Mouse (Mus musculus) layer of hippocampus, postnatal 36 days (tissue): Measurements from ENCODE around the gene Ube2r2. TPM values are rescaled to one million over a fixed set of nuclear protein-coding genes. Genes with fewer than 3 reads are reported as not detected.

Experiments used
- DNase-seq, 2 experiments: peaks; one replicate each; pipeline ENCODE4 v3.0.0; 2022
- total RNA-seq, 2 experiments: library from RNA; stranded (reverse); gene quantifications; 2 replicates each; pipeline ENCODE4 v1.2.3; 2021

The Ube2r2 gene
- total RNA-seq, 2 experiments from 2014 or later, result 76.6 to 79.2 TPM

GRCm38 (mm10) chr4:41179825-41180725 lies 44.5 kb downstream of the Ube2r2 start:
- DNase-seq, result no peak

GRCm38 (mm10) chr4:41189809-41190208 lies 54.3 kb downstream of the Ube2r2 start:
- no peak for DNase-seq

- no peak for DNase-seq
These were observed 57.3 kb downstream of the Ube2r2 start for GRCm38 (mm10) chr4:41192544-41193512.

GRCm38 (mm10) chr4:41195328-41195727 lies 59.8 kb downstream of the Ube2r2 start:
- DNase-seq, result no peak

GRCm38 (mm10) chr4:41196861-41197610 lies 61.5 kb downstream of the Ube2r2 start:
- DNase-seq, result peak in 1 of 2 experiments; percentile 31

- DNase-seq, result no peak
These were observed 66.6 kb downstream of the Ube2r2 start for GRCm38 (mm10) chr4:41202135-41202534.

GRCm38 (mm10) chr4:41205751-41206150 lies 70.2 kb downstream of the Ube2r2 start:
- no peak for DNase-seq

- DNase-seq, result no peak
These were observed 72.5 kb downstream of the Ube2r2 start for GRCm38 (mm10) chr4:41208050-41208449.

GRCm38 (mm10) chr4:41225412-41225811 lies 89.9 kb downstream of the Ube2r2 start:
- DNase-seq, result no peak

GRCm38 (mm10) chr4:41226351-41226750 lies 90.8 kb downstream of the Ube2r2 start:
- peak; percentile 13 to 30 for DNase-seq

GRCm38 (mm10) chr4:41235621-41236020 lies 100.1 kb downstream of the Ube2r2 start:
- no peak for DNase-seq

- DNase-seq, result no peak
These were observed 105.4 kb downstream of the Ube2r2 start for GRCm38 (mm10) chr4:41240916-41241315.

Other genes with a start within 250 kb of the Ube2r2 start
- gene Spink4, start 215.7 kb upstream of the Ube2r2 start, total RNA-seq, result not detected
- 100 to 1,000 TPM; 148 to 156 TPM for gene Bag1, start 187.4 kb upstream of the Ube2r2 start, total RNA-seq
- 10 to 100 TPM; 87.9 to 89.4 TPM for gene Chmp5, start 187.3 kb upstream of the Ube2r2 start, total RNA-seq
- 10 to 100 TPM; 66.1 to 76.4 TPM for gene Nfx1, start 164.8 kb upstream of the Ube2r2 start, total RNA-seq
- not detected for gene Aqp7, start 87.6 kb upstream of the Ube2r2 start, total RNA-seq
- gene Aqp3, start 37.6 kb upstream of the Ube2r2 start, total RNA-seq, result not detected
- 100 to 1,000 TPM in 1 of 2 experiments, 10 to 100 TPM in 1; 96.0 to 103 TPM for gene Nol6, start 11.3 kb upstream of the Ube2r2 start, total RNA-seq
- gene Ubap2, start 139.4 kb downstream of the Ube2r2 start, total RNA-seq, result 10 to 100 TPM; 41.7 to 47.6 TPM
- gene Dcaf12, start 179.1 kb downstream of the Ube2r2 start, total RNA-seq, result 10 to 100 TPM; 46.7 to 47.2 TPM
- 10 to 100 TPM; 40.7 to 42.0 TPM for gene Ubap1, start 213.3 kb downstream of the Ube2r2 start, total RNA-seq